Mouse (Mus musculus) thymus, postnatal 14 days (tissue): Measurements from ENCODE around the gene Dchs2.

ENCODE experiments used
- DNase-seq: peaks from one replicate; pipeline ENCODE4 v3.0.0; 2021

The Dchs2 gene

DNA sequence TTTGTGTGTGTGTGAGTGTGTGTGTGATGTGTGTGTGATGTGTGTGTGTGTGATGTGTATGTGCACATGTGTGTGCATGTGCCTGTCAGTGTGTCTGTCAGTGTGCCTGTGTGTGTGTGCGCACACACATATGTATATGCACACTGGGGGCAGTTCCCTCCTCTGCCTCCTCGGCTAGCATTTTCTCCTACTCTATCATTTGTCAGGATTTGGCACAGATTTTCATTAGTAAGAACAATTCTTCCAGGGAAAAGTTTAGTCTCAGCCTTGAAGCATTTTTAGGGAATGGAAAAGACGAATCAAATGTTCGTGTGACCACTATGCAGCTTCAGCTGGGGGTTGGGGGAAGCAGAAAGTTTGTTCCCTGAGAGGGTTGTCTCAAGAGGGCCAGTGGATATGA, 28.4 kb downstream of the Dchs2 start:
- no peak for DNase-seq

GRCm38 (mm10) chr3:83161542-83162231, 33.9 kb downstream of the Dchs2 start:
- no peak for DNase-seq

- no peak for DNase-seq
Measured at GRCm38 (mm10) chr3:83163676-83164075, 35.9 kb downstream of the Dchs2 start.

DNA sequence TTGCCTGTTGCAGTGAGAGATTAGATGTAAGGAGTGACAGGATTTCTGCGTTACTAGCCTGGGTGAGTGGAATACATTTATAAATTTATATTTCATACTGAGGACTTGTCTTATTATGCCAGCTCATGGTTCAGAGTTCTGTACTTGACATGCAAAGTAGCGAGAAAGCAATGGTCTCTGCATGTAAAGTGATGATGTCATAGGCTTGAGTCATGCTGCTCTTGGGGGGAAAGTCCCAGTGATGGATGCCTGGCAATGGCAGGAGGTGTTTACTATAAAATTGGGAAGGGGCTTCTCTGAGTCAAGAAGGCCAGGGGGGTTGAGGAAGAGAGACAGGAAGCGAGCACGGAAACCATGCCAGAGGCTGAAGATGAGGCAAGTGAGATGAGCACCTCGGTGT, 57.8 kb downstream of the Dchs2 start:
- DNase-seq: no peak

DNA sequence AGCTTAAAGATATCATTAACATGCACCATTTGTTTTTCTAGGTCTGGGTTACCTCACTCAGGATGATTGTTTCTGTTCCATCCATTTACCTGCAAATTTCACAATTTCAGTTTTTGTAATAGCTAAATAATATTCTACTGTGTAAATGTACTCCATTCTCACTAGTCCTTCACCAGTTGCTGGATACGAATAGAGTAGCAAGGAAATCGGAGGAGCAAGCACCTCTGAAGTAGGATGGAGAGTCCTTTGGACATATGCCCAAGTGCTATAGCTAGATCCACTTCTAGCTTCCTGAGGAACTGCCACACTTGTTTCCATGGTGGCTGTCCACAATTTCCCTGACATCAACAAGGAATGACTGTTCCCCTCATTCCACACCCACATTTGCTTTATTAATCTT, 63.5 kb downstream of the Dchs2 start:
- no peak for DNase-seq

GRCm38 (mm10) chr3:83192401-83192800, 64.7 kb downstream of the Dchs2 start:
- DNase-seq: no peak

DNA sequence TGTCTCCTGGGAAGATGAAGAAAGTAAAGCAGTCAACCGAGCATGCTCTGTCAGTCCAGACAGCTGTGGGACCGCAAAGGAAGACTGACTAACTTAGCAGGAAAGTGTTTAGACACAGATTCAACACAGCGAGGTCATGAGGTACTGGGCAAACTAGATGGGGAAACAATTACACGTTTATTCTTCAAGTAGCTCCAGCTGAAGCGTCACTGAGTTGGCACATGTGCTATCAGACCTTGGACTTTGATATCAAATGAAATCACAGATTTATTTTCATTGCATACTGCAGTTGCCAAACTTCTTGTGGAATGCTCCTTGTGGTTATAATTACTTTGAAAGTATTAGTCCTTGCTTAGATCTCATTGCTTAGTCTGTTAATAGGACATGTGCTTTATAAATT, 67.2 kb downstream of the Dchs2 start:
- no peak for DNase-seq

- no peak for DNase-seq
Measured at GRCm38 (mm10) chr3:83201286-83201980, 73.7 kb downstream of the Dchs2 start.

- no peak for DNase-seq
Measured at GRCm38 (mm10) chr3:83205073-83205668, 77.4 kb downstream of the Dchs2 start.

DNA sequence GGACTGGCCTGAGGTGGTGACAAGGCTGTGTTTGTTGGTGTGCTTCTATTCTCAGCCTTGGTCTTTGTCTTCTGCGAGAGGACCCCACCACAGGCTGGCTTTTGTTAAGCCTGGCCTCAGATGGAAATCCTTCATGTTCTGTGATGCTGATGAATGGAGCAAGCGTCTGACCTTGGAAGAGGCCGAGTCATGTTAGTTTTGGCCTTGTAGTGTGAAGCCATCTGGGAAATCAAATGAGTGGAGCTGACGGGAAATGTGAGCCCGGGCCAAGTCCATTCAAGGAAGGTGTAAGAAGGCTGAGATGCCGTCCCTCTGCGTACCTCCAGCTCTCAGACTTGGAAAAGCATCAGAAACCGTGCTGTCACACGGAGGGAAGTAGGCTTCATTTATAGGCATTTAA, 81.9 kb downstream of the Dchs2 start:
- DNase-seq: no peak

DNA sequence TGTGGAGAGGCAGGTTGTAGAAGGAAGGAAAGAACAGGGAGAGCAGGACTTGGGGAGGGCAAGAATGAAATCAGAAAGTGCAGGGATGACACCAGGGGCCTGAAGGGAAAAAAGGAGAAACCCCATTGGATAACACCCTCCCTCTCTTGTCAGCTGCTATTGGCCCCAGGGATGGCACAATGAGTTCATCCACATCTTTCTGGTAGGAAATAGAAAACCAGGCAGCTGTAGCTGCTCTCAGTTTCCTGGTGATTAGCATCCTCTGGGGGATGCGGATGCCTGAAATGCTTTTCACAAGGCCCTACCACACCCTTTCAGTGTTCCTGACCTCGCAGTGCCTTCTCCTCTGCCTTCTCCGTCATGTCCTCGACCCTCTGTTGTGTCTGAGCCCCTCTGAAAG, 82.5 kb downstream of the Dchs2 start:
- DNase-seq: no peak

- DNase-seq: no peak
Measured at GRCm38 (mm10) chr3:83211939-83212338, 84.2 kb downstream of the Dchs2 start.

DNA sequence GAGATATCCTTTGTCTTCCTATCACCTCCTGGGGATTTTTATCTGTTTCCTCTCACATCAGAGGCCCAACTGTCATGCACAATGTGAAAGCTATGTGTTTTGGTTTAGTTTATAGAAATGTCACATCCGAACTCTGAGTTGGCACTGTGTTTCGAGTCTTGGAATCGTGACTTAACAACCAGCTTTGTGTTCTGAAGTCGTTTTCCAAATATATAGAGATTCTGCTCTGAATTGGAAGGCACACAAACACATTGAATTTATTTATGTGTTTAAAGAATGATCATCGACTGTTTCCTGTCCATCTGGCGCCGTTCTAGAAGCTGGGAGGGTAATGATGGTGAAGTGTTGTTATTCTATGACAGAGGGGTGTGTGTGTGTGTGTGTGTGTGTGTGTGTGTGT, 84.8 kb downstream of the Dchs2 start:
- DNase-seq: no peak

DNA sequence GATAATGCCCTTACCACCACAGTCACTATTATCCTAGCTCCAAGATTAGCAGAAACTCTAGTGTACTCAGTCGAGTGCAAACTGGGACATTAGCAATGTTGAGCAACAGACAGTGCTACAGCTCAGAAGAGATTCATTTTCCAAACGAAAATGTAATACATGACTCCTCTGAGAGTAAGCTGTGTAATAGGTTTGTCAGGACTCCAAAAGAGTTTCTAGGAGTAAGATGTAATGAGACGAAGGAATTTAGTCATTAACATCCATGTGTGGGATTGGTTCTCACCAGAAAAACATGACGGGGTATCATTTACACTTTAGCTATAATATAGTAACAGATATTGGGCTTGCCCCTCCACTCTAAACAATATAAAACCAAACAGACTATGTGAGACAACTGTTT, 90.3 kb downstream of the Dchs2 start:
- DNase-seq: no peak

GRCm38 (mm10) chr3:83220101-83220500, 92.4 kb downstream of the Dchs2 start:
- no peak for DNase-seq

- no peak for DNase-seq
Measured at GRCm38 (mm10) chr3:83222125-83222524, 94.4 kb downstream of the Dchs2 start.

DNA sequence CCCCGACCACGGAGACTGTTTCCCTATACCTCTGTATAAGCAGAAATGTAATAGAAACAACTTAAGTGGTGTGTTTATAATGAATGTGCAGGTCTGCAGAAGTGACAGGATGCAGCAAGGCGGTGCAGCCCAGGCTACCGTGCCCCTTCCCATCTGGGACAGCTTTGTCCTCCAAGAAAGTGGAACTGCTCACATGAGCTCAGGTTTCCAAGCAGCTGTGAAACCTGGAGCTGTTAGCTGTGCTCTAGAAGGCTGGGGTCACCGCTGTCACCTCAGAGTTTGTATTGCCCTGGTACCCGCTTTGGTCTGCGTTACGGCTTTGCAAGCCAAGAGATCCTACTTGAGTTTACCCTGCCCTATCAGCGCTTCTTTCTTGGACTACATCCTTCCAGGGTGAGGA, 100.6 kb downstream of the Dchs2 start:
- no peak for DNase-seq

GRCm38 (mm10) chr3:83230326-83230725, 102.6 kb downstream of the Dchs2 start:
- no peak for DNase-seq

DNA sequence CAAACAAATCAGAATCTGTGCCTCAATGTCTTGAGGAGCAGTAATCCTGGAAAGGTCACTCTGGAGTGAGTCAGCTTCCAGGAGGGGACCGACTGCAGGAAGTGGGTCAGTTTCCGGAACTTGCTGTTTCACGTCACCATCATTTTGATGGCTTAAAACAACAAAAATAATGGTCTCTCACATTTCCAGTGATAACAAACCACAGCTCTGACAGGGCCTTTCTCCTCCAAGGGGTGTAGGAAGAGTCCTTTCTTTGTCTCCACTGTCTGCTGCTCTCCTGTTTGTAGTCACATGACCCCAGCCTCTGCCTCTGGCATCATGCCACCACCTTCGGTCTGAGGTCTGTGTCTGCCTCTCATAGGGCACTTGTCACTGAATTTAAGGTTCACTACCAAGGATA, 106.7 kb downstream of the Dchs2 start:
- DNase-seq: no peak

DNA sequence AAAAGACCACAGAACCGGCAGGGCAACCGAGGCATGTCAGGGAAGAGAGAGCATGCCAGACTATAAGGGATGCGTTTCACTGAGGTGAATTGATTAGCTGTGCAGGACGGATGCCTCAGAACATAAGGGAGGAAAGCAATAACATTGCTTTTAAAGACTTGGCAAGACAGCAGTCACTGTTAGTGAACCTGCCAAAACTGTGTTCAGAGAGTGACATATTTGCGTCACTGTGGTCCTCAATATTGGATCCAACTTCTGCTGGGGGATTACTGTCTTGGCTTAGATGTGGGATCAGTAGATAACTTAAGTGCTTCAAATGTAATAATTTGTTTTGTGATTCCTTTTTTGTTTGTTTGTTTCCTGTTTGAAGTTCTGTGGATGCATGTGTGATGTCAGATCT, 107.3 kb downstream of the Dchs2 start:
- DNase-seq: no peak

DNA sequence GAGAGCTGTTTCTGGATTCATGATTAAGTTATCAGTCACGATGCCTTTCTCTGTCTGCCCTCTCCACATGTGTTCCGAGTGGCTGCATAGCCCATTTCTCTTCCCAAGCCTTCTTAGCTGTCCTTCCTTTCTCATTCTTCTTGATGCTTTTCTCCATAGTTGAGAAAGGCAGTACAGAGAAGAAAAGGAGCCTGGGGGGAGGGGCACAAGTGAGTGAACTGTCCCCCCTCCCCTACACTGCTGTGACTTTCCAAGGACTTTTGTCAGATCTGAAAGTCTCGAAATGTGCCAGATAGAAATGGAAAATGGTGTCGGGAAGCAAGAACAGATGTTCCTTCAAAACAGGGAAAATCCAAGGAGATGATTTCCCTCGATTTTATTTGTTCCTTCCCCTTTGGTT, 118.8 kb downstream of the Dchs2 start:
- DNase-seq: no peak

- no peak for DNase-seq
Measured at GRCm38 (mm10) chr3:83250001-83250545, 122.3 kb downstream of the Dchs2 start.

DNA sequence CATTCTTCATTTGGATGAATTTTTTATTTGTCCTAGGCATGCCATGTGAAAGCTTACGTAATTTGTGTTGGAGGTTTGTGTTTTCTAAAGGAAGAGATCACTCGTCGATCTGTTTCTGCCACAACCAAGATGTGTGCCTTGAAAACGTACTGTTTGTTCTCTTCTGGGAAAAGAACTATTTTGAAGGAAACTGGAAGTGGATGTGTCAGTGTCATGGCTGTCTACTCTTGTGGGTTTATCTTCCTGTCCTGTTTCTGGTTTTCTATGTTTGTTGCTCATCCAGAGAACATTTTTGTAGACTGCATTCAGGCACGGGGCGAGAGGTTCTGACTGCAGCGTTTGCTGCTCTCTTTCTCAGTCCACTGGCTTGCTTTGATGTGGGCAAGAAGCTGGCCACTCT, 124.2 kb downstream of the Dchs2 start:
- DNase-seq: no peak

- DNase-seq: no peak
Measured at GRCm38 (mm10) chr3:83259421-83259820, 131.7 kb downstream of the Dchs2 start.
